Mouse (Mus musculus) MEL (cell line): ENCODE data around the gene Scn8a. TPM values are rescaled to one million over a fixed set of nuclear protein-coding genes. Genes with fewer than 3 reads are reported as not detected.

ENCODE experiments used
- DNase-seq: peaks from one replicate; pipeline ENCODE4 v3.0.0; 2011; ENCODE audit warnings: low read depth, low spot score
- H3K27ac ChIP-seq: 2 replicates; pipeline ENCODE4 v1.5.1; 2012; ENCODE audit warnings: low read depth, mild to moderate bottlenecking, control low read depth, low read length, moderate library complexity; ENCODE audit not compliant: control insufficient read depth
- H3K27me3 ChIP-seq, 2 experiments: fragments of 150-350 bp in 1 of 2; sonication (generic) in 1 of 2; 2 replicates each; pipeline ENCODE4 v1.6.1; 2012; ENCODE audit warnings: low read length in 2 of 2, mild to moderate bottlenecking in 2 of 2, improper control_type of control experiment in 1 of 2, moderate library complexity in 1 of 2; ENCODE audit not compliant: insufficient read depth in 2 of 2, control insufficient read depth in 1 of 2
- H3K36me3 ChIP-seq, 2 experiments: 2 replicates each; pipeline ENCODE4 v1.6.1; 2012 to 2014; ENCODE audit warnings: low read length in 2 of 2, improper control_type of control experiment in 1 of 2, inconsistent platforms in 1 of 2, mild to moderate bottlenecking in 1 of 2; ENCODE audit not compliant: insufficient read depth in 2 of 2, control insufficient read depth in 1 of 2
- H3K4me1 ChIP-seq, 2 experiments: fragments of 150-350 bp in 1 of 2; sonication (generic) in 1 of 2; 2 replicates each; pipeline ENCODE4 v1.6.1; 2012; ENCODE audit warnings: low read length in 2 of 2, improper control_type of control experiment in 1 of 2, mild to moderate bottlenecking in 1 of 2; ENCODE audit not compliant: insufficient read depth in 2 of 2, control insufficient read depth in 1 of 2
- H3K4me3 ChIP-seq, 2 experiments: fragments of 150-350 bp in 1 of 2; sonication (generic) in 1 of 2; 2 replicates each; pipeline ENCODE4 v1.5.1; 2012; ENCODE audit warnings: low read depth in 2 of 2, low read length in 2 of 2, mild to moderate bottlenecking in 2 of 2, moderate library complexity in 2 of 2, control low read depth in 1 of 2, improper control_type of control experiment in 1 of 2; ENCODE audit not compliant: control insufficient read depth in 1 of 2, insufficient read depth in 1 of 2
- H3K79me2 ChIP-seq: 2 replicates; pipeline ENCODE4 v1.6.1; 2012; ENCODE audit warnings: mild to moderate bottlenecking, low read length, moderate library complexity; ENCODE audit not compliant: control insufficient read depth, poor library complexity, insufficient read depth
- H3K9ac ChIP-seq: 2 replicates; pipeline ENCODE4 v1.6.1; 2012; ENCODE audit warnings: low read depth, mild to moderate bottlenecking, control low read depth, low read length, moderate library complexity; ENCODE audit not compliant: control insufficient read depth, poor library complexity, severe bottlenecking
- H3K9me3 ChIP-seq: fragments of 150-350 bp; sonication (generic); replicated peaks from 2 replicates; pipeline ENCODE4 v1.6.1; 2012; ENCODE audit warnings: mild to moderate bottlenecking, low read length, improper control_type of control experiment, moderate library complexity; ENCODE audit not compliant: insufficient read depth
- BHLHE40 ChIP-seq: IDR thresholded peaks from 2 replicates; pipeline ENCODE4 v1.6.1; 2012; ENCODE audit warnings: low read depth, mild to moderate bottlenecking, inconsistent platforms, low read length, improper control_type of control experiment, borderline replicate concordance
- E2F4 ChIP-seq: IDR thresholded peaks from 2 replicates; pipeline ENCODE4 v1.6.1; 2011; ENCODE audit warnings: low read depth, low read length, improper control_type of control experiment, borderline replicate concordance
- ELF1 ChIP-seq: IDR thresholded peaks from 2 replicates; pipeline ENCODE4 v1.6.1; 2014; ENCODE audit warnings: low read depth, mild to moderate bottlenecking, inconsistent platforms, low read length, improper control_type of control experiment, moderate library complexity
- EP300 ChIP-seq, 2 experiments: IDR thresholded peaks; 2 replicates each; pipeline ENCODE4 v1.6.1; 2011; ENCODE audit warnings: improper control_type of control experiment in 2 of 2, low read length in 2 of 2, low read depth in 1 of 2, mild to moderate bottlenecking in 1 of 2
- GABPA ChIP-seq: IDR thresholded peaks from 2 replicates; pipeline ENCODE4 v1.6.1; 2012; ENCODE audit warnings: low read depth, mild to moderate bottlenecking, inconsistent platforms, low read length, improper control_type of control experiment, moderate library complexity
- GATA1 ChIP-seq: IDR thresholded peaks from 2 replicates; pipeline ENCODE4 v1.6.1; 2011; ENCODE audit warnings: low read depth, low read length, improper control_type of control experiment
- HCFC1 ChIP-seq: IDR thresholded peaks from 2 replicates; pipeline ENCODE4 v1.6.1; 2012; ENCODE audit warnings: low read depth, mild to moderate bottlenecking, inconsistent platforms, low read length, improper control_type of control experiment, moderate library complexity
- MAX ChIP-seq: IDR thresholded peaks from 2 replicates; pipeline ENCODE4 v1.6.1; 2011; ENCODE audit warnings: low read length, improper control_type of control experiment
- MAZ ChIP-seq: IDR thresholded peaks from 2 replicates; pipeline ENCODE4 v1.6.1; 2012; ENCODE audit warnings: low read depth, mild to moderate bottlenecking, inconsistent platforms, low read length, improper control_type of control experiment
- MXI1 ChIP-seq: IDR thresholded peaks from 2 replicates; pipeline ENCODE4 v1.6.1; 2011; ENCODE audit warnings: mild to moderate bottlenecking, low read depth, low read length, improper control_type of control experiment
- NRF1 ChIP-seq: IDR thresholded peaks from 2 replicates; pipeline ENCODE4 v1.6.1; 2014; ENCODE audit warnings: low read depth, mild to moderate bottlenecking, inconsistent platforms, low read length, improper control_type of control experiment, moderate library complexity; ENCODE audit not compliant: poor library complexity, insufficient read depth, severe bottlenecking
- RAD21 ChIP-seq: IDR thresholded peaks from 2 replicates; pipeline ENCODE4 v1.6.1; 2011; ENCODE audit warnings: mild to moderate bottlenecking, low read depth, low read length, improper control_type of control experiment
- USF1 ChIP-seq: IDR thresholded peaks from 2 replicates; pipeline ENCODE4 v1.6.1; 2014; ENCODE audit warnings: low read depth, mild to moderate bottlenecking, inconsistent platforms, low read length, improper control_type of control experiment, moderate library complexity
- USF2 ChIP-seq, 2 experiments: IDR thresholded peaks; 2 replicates each; pipeline ENCODE4 v1.6.1; 2011 to 2012; ENCODE audit warnings: improper control_type of control experiment in 2 of 2, low read length in 2 of 2, borderline replicate concordance in 1 of 2, inconsistent platforms in 1 of 2, low read depth in 1 of 2, mild to moderate bottlenecking in 1 of 2; ENCODE audit not compliant: insufficient read depth in 1 of 2
- ZKSCAN1 ChIP-seq: IDR thresholded peaks from 2 replicates; pipeline ENCODE4 v1.6.1; 2012; ENCODE audit warnings: low read depth, mild to moderate bottlenecking, inconsistent platforms, low read length, improper control_type of control experiment, moderate library complexity
- ZMIZ1 ChIP-seq: IDR thresholded peaks from 2 replicates; pipeline ENCODE4 v1.6.1; 2012; ENCODE audit warnings: low read depth, mild to moderate bottlenecking, inconsistent platforms, low read length, improper control_type of control experiment, moderate library complexity
- ZNF384 ChIP-seq: IDR thresholded peaks from 2 replicates; pipeline ENCODE4 v1.6.1; 2012; ENCODE audit warnings: low read depth, mild to moderate bottlenecking, inconsistent platforms, low read length, improper control_type of control experiment
- polyA plus RNA-seq, 2 experiments: library from polyadenylated mRNA; stranded (reverse) in 1 of 2; unstranded in 1 of 2; fragments of >175 nt in 1 of 2; fragments of >200 nt in 1 of 2; gene quantifications; 2 replicates each; pipeline versions ENCODE4 v1.2.1 to v1.2.4; 2012; ENCODE audit warnings: low replicate concordance in 2 of 2, low read depth in 1 of 2; ENCODE audit not compliant: insufficient read length in 2 of 2, insufficient read depth in 1 of 2, missing spikeins in 1 of 2
- total RNA-seq: library from RNA; depleted of rRNA; stranded (reverse); fragments of 300-350 nt; gene quantifications from 2 replicates; pipeline ENCODE4 v1.2.3, GENCODE M21; 2012

Scn8a gene
- total and polyA plus RNA-seq, 3 experiments, result 0.01 to 0.08 TPM; not detected in 1

DNA sequence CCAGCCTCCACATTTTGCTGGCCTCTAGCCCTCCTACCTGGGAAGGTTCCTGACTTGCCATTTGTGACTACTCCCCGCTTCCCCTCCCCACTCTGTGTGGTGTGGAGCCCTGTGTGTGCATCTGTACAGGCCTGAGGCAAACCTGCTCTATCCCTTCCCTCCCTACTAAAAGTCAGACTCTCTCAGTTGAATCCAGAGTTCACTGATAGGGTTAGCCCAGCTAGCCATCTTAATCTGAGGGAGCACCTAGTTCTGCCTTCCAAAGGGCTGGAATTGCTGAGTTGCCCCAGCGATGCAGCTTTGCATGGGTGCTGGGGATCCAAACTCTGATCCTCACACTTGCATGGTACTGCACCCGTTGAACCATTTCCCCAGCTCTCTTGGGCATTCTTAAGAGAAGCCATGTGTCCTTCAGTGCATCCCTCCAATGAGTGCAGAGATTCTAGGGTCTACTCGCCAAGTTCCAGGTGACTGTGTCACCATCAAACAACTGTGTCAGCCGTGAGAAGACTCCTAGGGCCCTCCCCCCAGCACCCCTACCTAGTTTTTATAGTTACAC, 178.8 kb downstream of the Scn8a start:
- no peak for DNase-seq
- Histone ChIP-seq H3K27ac (no peak overlapping the region), H3K27me3 (no peaks in the 10 kb centered on the region)

DNA sequence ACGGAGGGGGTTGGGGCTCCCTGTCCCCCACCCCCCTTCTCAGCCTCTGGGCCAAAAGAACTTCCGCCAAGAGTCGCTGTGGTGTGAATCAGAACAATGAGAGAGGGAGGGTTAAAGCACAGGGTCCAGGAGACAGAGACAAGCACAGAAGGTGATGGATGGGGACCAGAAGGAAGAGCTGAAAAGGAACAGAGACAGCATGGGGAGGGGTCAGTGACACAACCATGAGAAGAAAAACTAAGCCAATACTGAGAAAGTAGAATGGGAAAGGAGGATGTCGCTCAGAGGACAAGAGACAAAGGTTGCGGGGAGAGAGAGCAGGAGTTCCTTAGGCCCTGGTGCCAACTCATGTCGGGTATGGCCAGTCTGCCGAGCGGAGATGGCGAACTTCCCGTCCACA, 182.2 kb downstream of the Scn8a start:
- H3K4me1 ChIP-seq, result no peaks in the 10 kb centered on the region
- TF ChIP-seq USF2 (IDR thresholded peaks at IDR 0.05; ENCODE audit: borderline replicate concordance in 1 of 2, insufficient read depth in 1 of 2, low read depth in 1 of 2, low read length in 2 of 2) (no peak), GATA1 (no peak), BHLHE40 (no peak)
- TF ChIP-seq, all 39 proteins: peak for 0
- Histone ChIP-seq H3K27me3 (no peaks in the 10 kb centered on the region), H3K27ac (no peak overlapping the region), H3K9ac (no peak overlapping the region), H3K4me3 (no peak overlapping the region), H3K79me2 (no peaks in the 10 kb centered on the region), H3K36me3 (no peaks in the 10 kb centered on the region), H3K9me3 (no peaks in the 10 kb centered on the region)
- DNase-seq, result no peak

More for the DNA sequence above, 178.8 kb downstream of the Scn8a start:
- H3K9me3 ChIP-seq, result no peaks in the 10 kb centered on the region
- no peaks in the 10 kb centered on the region for H3K36me3 ChIP-seq
- no peak overlapping the region for H3K9ac ChIP-seq
- no peak for TF ChIP-seq E2F4
- TF ChIP-seq GABPA, result no peak
- TF ChIP-seq USF1, result no peak
- TF ChIP-seq ZNF384, result no peak
- TF ChIP-seq EP300 (IDR thresholded peaks at IDR 0.05; ENCODE audit: low read depth in 1 of 2, low read length in 2 of 2), result no peak
- TF ChIP-seq MAX, result no peak
- TF ChIP-seq MXI1, result no peak
- no peak for TF ChIP-seq ZKSCAN1
- TF ChIP-seq RAD21, result no peak
- TF ChIP-seq HCFC1, result no peak
- TF ChIP-seq NRF1, result no peak
- no peak for TF ChIP-seq MAZ
- TF ChIP-seq ELF1, result no peak
- TF ChIP-seq ZMIZ1, result no peak
- TF ChIP-seq, all 39 proteins: peak for 0
- H3K4me3 ChIP-seq, result no peak overlapping the region
- no peaks in the 10 kb centered on the region for H3K4me1 ChIP-seq
- no peaks in the 10 kb centered on the region for H3K79me2 ChIP-seq
